Mouse (Mus musculus) MEL (cell line): Measurements from ENCODE around the gene Zbtb7a. TPM values are rescaled to one million over a fixed set of nuclear protein-coding genes. Genes with fewer than 3 reads are reported as not detected.

ENCODE experiments used
- DNase-seq: peaks from one replicate; pipeline ENCODE4 v3.0.0; 2011; ENCODE audit warnings: low read depth, low spot score
- H3K27ac ChIP-seq: 2 replicates; pipeline ENCODE4 v1.5.1; 2012; ENCODE audit warnings: low read depth, mild to moderate bottlenecking, control low read depth, low read length, moderate library complexity; ENCODE audit not compliant: control insufficient read depth
- H3K27me3 ChIP-seq, 2 experiments: fragments of 150-350 bp in 1 of 2; sonication (generic) in 1 of 2; 2 replicates each; pipeline ENCODE4 v1.6.1; 2012; ENCODE audit warnings: low read length in 2 of 2, mild to moderate bottlenecking in 2 of 2, improper control_type of control experiment in 1 of 2, moderate library complexity in 1 of 2; ENCODE audit not compliant: insufficient read depth in 2 of 2, control insufficient read depth in 1 of 2
- H3K36me3 ChIP-seq, 2 experiments: 2 replicates each; pipeline ENCODE4 v1.6.1; 2012 to 2014; ENCODE audit warnings: low read length in 2 of 2, improper control_type of control experiment in 1 of 2, inconsistent platforms in 1 of 2, mild to moderate bottlenecking in 1 of 2; ENCODE audit not compliant: insufficient read depth in 2 of 2, control insufficient read depth in 1 of 2
- H3K4me1 ChIP-seq, 2 experiments: fragments of 150-350 bp in 1 of 2; sonication (generic) in 1 of 2; 2 replicates each; pipeline ENCODE4 v1.6.1; 2012; ENCODE audit warnings: low read length in 2 of 2, improper control_type of control experiment in 1 of 2, mild to moderate bottlenecking in 1 of 2; ENCODE audit not compliant: insufficient read depth in 2 of 2, control insufficient read depth in 1 of 2
- H3K4me3 ChIP-seq, 2 experiments: fragments of 150-350 bp in 1 of 2; sonication (generic) in 1 of 2; 2 replicates each; pipeline ENCODE4 v1.5.1; 2012; ENCODE audit warnings: low read depth in 2 of 2, low read length in 2 of 2, mild to moderate bottlenecking in 2 of 2, moderate library complexity in 2 of 2, control low read depth in 1 of 2, improper control_type of control experiment in 1 of 2; ENCODE audit not compliant: control insufficient read depth in 1 of 2, insufficient read depth in 1 of 2
- H3K79me2 ChIP-seq: 2 replicates; pipeline ENCODE4 v1.6.1; 2012; ENCODE audit warnings: mild to moderate bottlenecking, low read length, moderate library complexity; ENCODE audit not compliant: control insufficient read depth, poor library complexity, insufficient read depth
- H3K9ac ChIP-seq: 2 replicates; pipeline ENCODE4 v1.6.1; 2012; ENCODE audit warnings: low read depth, mild to moderate bottlenecking, control low read depth, low read length, moderate library complexity; ENCODE audit not compliant: control insufficient read depth, poor library complexity, severe bottlenecking
- H3K9me3 ChIP-seq: fragments of 150-350 bp; sonication (generic); replicated peaks from 2 replicates; pipeline ENCODE4 v1.6.1; 2012; ENCODE audit warnings: mild to moderate bottlenecking, low read length, improper control_type of control experiment, moderate library complexity; ENCODE audit not compliant: insufficient read depth
- CHD1 ChIP-seq: IDR thresholded peaks from 2 replicates; pipeline ENCODE4 v1.6.1; 2012; ENCODE audit warnings: low read depth, mild to moderate bottlenecking, inconsistent platforms, low read length, improper control_type of control experiment
- CTCF ChIP-seq, 3 experiments: IDR thresholded peaks in 2 of 3; conservative IDR thresholded peaks in 1 of 3; 2 replicates each; pipeline ENCODE4 v1.5.1; 2011 to 2012; ENCODE audit warnings: low read length in 3 of 3, low read depth in 2 of 3, mild to moderate bottlenecking in 2 of 3, improper control_type of control experiment in 1 of 3, inconsistent platforms in 1 of 3, mixed read lengths in 1 of 3, moderate library complexity in 1 of 3; ENCODE audit not compliant: control insufficient read depth in 1 of 3, insufficient read depth in 1 of 3, poor library complexity in 1 of 3, severe bottlenecking in 1 of 3
- E2F4 ChIP-seq: IDR thresholded peaks from 2 replicates; pipeline ENCODE4 v1.6.1; 2011; ENCODE audit warnings: low read depth, low read length, improper control_type of control experiment, borderline replicate concordance
- ELF1 ChIP-seq: IDR thresholded peaks from 2 replicates; pipeline ENCODE4 v1.6.1; 2014; ENCODE audit warnings: low read depth, mild to moderate bottlenecking, inconsistent platforms, low read length, improper control_type of control experiment, moderate library complexity
- ETS1 ChIP-seq: IDR thresholded peaks from 2 replicates; pipeline ENCODE4 v1.6.1; 2012; ENCODE audit warnings: low read depth, mild to moderate bottlenecking, inconsistent platforms, low read length, improper control_type of control experiment, moderate library complexity
- GABPA ChIP-seq: IDR thresholded peaks from 2 replicates; pipeline ENCODE4 v1.6.1; 2012; ENCODE audit warnings: low read depth, mild to moderate bottlenecking, inconsistent platforms, low read length, improper control_type of control experiment, moderate library complexity
- GATA1 ChIP-seq: IDR thresholded peaks from 2 replicates; pipeline ENCODE4 v1.6.1; 2011; ENCODE audit warnings: low read depth, low read length, improper control_type of control experiment
- HCFC1 ChIP-seq: IDR thresholded peaks from 2 replicates; pipeline ENCODE4 v1.6.1; 2012; ENCODE audit warnings: low read depth, mild to moderate bottlenecking, inconsistent platforms, low read length, improper control_type of control experiment, moderate library complexity
- JUND ChIP-seq: IDR thresholded peaks from 2 replicates; pipeline ENCODE4 v1.6.1; 2011; ENCODE audit warnings: low read depth, mild to moderate bottlenecking, improper control_type of control experiment, low read length
- KAT2A ChIP-seq: conservative IDR thresholded peaks from 2 replicates; pipeline ENCODE4 v1.6.1; 2012; ENCODE audit warnings: low read depth, low read length, improper control_type of control experiment, inconsistent platforms
- MAX ChIP-seq: IDR thresholded peaks from 2 replicates; pipeline ENCODE4 v1.6.1; 2011; ENCODE audit warnings: low read length, improper control_type of control experiment
- MEF2A ChIP-seq: IDR thresholded peaks from 2 replicates; pipeline ENCODE4 v1.6.1; 2014; ENCODE audit warnings: low read depth, mild to moderate bottlenecking, inconsistent platforms, low read length, improper control_type of control experiment; ENCODE audit not compliant: poor library complexity, insufficient replicate concordance, severe bottlenecking; ENCODE audit errors: extremely low read depth
- MXI1 ChIP-seq: IDR thresholded peaks from 2 replicates; pipeline ENCODE4 v1.6.1; 2011; ENCODE audit warnings: mild to moderate bottlenecking, low read depth, low read length, improper control_type of control experiment
- NRF1 ChIP-seq: IDR thresholded peaks from 2 replicates; pipeline ENCODE4 v1.6.1; 2014; ENCODE audit warnings: low read depth, mild to moderate bottlenecking, inconsistent platforms, low read length, improper control_type of control experiment, moderate library complexity; ENCODE audit not compliant: poor library complexity, insufficient read depth, severe bottlenecking
- RCOR1 ChIP-seq: IDR thresholded peaks from 2 replicates; pipeline ENCODE4 v1.6.1; 2012; ENCODE audit warnings: low read depth, mild to moderate bottlenecking, inconsistent platforms, low read length, improper control_type of control experiment
- SIN3A ChIP-seq: IDR thresholded peaks from 2 replicates; pipeline ENCODE4 v1.6.1; 2012; ENCODE audit warnings: low read length, improper control_type of control experiment, inconsistent platforms
- UBTF ChIP-seq: IDR thresholded peaks from 2 replicates; pipeline ENCODE4 v1.6.1; 2012; ENCODE audit warnings: low read depth, mild to moderate bottlenecking, inconsistent platforms, low read length, improper control_type of control experiment, moderate library complexity, borderline replicate concordance; ENCODE audit not compliant: insufficient read depth
- polyA plus RNA-seq, 2 experiments: library from polyadenylated mRNA; stranded (reverse) in 1 of 2; unstranded in 1 of 2; fragments of >175 nt in 1 of 2; fragments of >200 nt in 1 of 2; gene quantifications; 2 replicates each; pipeline versions ENCODE4 v1.2.1 to v1.2.4; 2012; ENCODE audit warnings: low replicate concordance in 2 of 2, low read depth in 1 of 2; ENCODE audit not compliant: insufficient read length in 2 of 2, insufficient read depth in 1 of 2, missing spikeins in 1 of 2
- total RNA-seq: library from RNA; depleted of rRNA; stranded (reverse); fragments of 300-350 nt; gene quantifications from 2 replicates; pipeline ENCODE4 v1.2.3, GENCODE M21; 2012

The Zbtb7a gene
- total and polyA plus RNA-seq, 3 experiments, result 25.3 to 45.4 (median 40.6) TPM

DNA sequence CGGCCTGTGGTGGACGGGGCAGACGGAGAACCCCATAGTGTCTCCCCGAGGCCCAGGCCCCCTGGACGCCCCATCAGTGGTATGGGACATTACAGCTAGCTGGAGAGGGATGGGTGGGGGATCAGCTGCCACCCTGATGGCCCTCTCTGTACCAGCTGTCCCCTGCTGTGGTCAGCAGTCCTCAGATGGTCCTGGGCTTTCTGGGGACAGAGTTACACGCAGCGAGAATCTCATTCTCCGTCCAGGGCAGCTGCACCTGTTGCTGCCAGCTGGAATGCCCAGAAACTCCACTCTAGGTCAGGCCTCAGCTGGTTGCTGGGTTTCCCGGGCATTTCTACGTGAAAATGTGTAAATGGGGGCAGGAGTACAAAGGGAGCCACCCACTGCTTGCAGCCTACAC is 15.4 kb upstream of the Zbtb7a start:
- Histone ChIP-seq H3K27me3 (no peaks in the 10 kb centered on the region), H3K4me1 (no peaks in the 10 kb centered on the region), H3K27ac (no peak overlapping the region), H3K36me3 (peaks cover 0 to 2% of the 10 kb centered on the region in 2 experiments; a peak in 2 of 4 replicates), H3K9me3 (no peaks in the 10 kb centered on the region), H3K9ac (no peak overlapping the region)
- TF ChIP-seq MXI1 (no peak), NRF1 (no peak), SIN3A (no peak), MEF2A (no peak), E2F4 (no peak), HCFC1 (no peak), ELF1 (no peak)
- TF ChIP-seq, all 39 proteins: peak for 0
- no peak for DNase-seq
- Histone ChIP-seq H3K4me3 (no peak overlapping the region), H3K79me2 (no peaks in the 10 kb centered on the region)

DNA sequence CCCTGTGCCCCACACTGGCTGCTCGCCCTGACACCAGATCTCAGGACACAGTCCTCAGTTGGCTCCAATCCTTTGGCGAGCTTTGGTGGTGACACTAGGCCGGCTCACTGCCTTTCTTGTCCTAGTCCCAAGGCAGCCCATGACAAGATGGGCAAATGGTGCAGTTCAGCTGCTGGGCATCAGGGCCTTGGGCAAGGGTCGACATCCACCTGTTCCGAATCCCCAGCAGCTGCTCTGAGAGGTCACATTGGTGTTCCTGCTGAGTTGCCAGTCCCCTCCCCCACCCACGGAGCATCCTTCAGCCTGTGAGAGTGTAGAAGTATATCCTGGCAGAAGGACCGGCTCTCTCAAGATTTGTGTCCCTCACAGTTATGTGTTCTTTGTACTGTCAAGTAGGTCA is 14.4 kb upstream of the Zbtb7a start:
- Histone ChIP-seq H3K4me3 (no peak overlapping the region), H3K27ac (no peak overlapping the region), H3K9me3 (no peaks in the 10 kb centered on the region), H3K79me2 (no peaks in the 10 kb centered on the region), H3K36me3 (no peaks in the 10 kb centered on the region; a peak in 2 of 4 replicates), H3K4me1 (no peaks in the 10 kb centered on the region), H3K9ac (no peak overlapping the region), H3K27me3 (no peaks in the 10 kb centered on the region)
- DNase-seq, result no peak
- TF ChIP-seq ELF1, result no peak
- no peak for TF ChIP-seq JUND
- no peak for TF ChIP-seq UBTF
- TF ChIP-seq GATA1, result no peak
- no peak for TF ChIP-seq NRF1
- no peak for TF ChIP-seq MAX
- no peak for TF ChIP-seq RCOR1

- DNase-seq, result no peak
- no peaks in the 10 kb centered on the region; a peak in 1 of 4 replicates for H3K36me3 ChIP-seq
- H3K27ac ChIP-seq, result no peak overlapping the region
- H3K9me3 ChIP-seq, result no peaks in the 10 kb centered on the region
- no peak overlapping the region for H3K4me3 ChIP-seq
- no peaks in the 10 kb centered on the region for H3K79me2 ChIP-seq
- no peaks in the 10 kb centered on the region for H3K27me3 ChIP-seq
- H3K4me1 ChIP-seq, result no peaks in the 10 kb centered on the region
- TF ChIP-seq KAT2A (no peak), ETS1 (no peak), CTCF (IDR thresholded peaks at IDR 0.05 in 2 of 3, conservative IDR thresholded peaks at IDR 0.05 in 1 of 3; ENCODE audit: control insufficient read depth in 1 of 3, insufficient read depth in 1 of 3, low read depth in 2 of 3, low read length in 3 of 3, poor library complexity in 1 of 3, severe bottlenecking in 1 of 3) (no peak), GABPA (no peak), CHD1 (no peak)
- TF ChIP-seq, all 39 proteins: peak for 0
- no peak overlapping the region for H3K9ac ChIP-seq
Observed at GRCm38 (mm10) chr10:81122889-81123288, 12.1 kb upstream of the Zbtb7a start.
